Mouse (Mus musculus): ENCODE measurements around the gene Rps6kb1. TPM values are rescaled to one million over a fixed set of nuclear protein-coding genes. Genes with fewer than 3 reads are reported as not detected.
A peak's percentile ranks its signal among the peaks of the same experiment; 100 is the strongest.

Gene Rps6kb1
- polyA plus RNA-seq, 1 experiment from 2014 or later = 67.3 TPM

MicroRNAs within 50 kb of the gene (microRNA counts, 519-probe panel; counts per million panel counts)
- microRNA mmu-miR-21 = 3,961 counts per million, percentile 81 among the panel's probes with 10 or more counts

Small RNA genes lying within 50 kb of the gene (microRNA-seq; reads per million reads assigned to microRNA genes)
- 7,094 reads per million, percentile 92 among the genes with 10 or more reads in this experiment for gene Mir21a

Other genes starting within 250 kb of the Rps6kb1 start
- gene Med13, start 187.2 kb downstream of the Rps6kb1 start, polyA plus RNA-seq (2016; fragmentation: Nextera tagmentation; extraction: Ambion mirVana) = 11.4 and 15.1 TPM in 2 replicates
- gene Rnft1, start 60.1 kb downstream of the Rps6kb1 start, polyA plus RNA-seq (2016; fragmentation: Nextera tagmentation; extraction: Ambion mirVana) = 22.4 and 24.6 TPM in 2 replicates
- 9.7 and 10.2 TPM in 2 replicates for gene Tubd1, start 186 bp upstream of the Rps6kb1 start, polyA plus RNA-seq (2016; fragmentation: Nextera tagmentation; extraction: Ambion mirVana)
- gene Vmp1, start 139.0 kb upstream of the Rps6kb1 start, polyA plus RNA-seq (2016; fragmentation: Nextera tagmentation; extraction: Ambion mirVana) = 89.6 and 90.0 TPM in 2 replicates
- gene Ptrh2, start 139.2 kb upstream of the Rps6kb1 start, polyA plus RNA-seq (2016; fragmentation: Nextera tagmentation; extraction: Ambion mirVana) = 33.0 and 33.7 TPM in 2 replicates
- gene Cltc, start 212.8 kb upstream of the Rps6kb1 start, polyA plus RNA-seq (2016; fragmentation: Nextera tagmentation; extraction: Ambion mirVana) = 179 and 189 TPM in 2 replicates

Measured in hindbrain, embryonic 12.5 days (tissue).